Mouse (Mus musculus) thymus, postnatal 25 days (tissue): ENCODE measurements around the gene Wdfy2.
"Not testable (repeated sequence)": the region's sequence is repeated elsewhere in the genome, so short reads cannot be mapped to it uniquely, and the experiment has no call there.

Experiments used
- DNase-seq: peaks from one replicate; pipeline ENCODE4 v3.0.0; 2022

Gene Wdfy2

DNA sequence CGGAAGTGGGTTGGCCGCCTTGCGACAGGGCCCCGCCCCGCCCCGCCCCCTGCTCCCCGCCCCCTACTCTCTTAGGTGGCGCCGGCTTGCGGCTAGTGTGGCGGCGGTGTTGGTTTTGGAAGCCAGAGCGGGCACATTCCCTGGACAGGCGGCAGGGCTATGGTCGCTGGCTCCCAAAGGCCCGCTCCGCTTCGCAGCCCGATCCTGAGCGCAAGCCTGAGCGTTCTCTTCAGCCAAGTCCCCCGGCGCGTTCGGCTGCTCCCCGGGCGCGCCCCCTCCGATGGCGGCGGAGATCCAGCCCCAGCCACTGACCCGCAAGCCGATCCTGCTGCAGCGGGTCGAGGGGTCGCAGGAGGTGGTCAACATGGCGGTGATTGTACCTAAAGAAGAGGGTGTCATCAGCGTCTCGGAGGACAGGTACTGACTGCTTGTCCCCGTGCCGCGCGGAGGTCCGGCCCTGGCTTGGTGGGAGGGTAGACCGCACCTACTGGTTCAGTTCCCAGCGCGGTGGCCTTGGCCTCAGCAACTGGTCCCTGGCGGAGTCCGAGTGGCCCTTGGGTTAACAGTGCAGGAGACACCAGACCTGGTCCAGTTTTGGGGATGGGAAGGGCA, at the start of gene Wdfy2:
Gene Wdfy2 (plus strand): TSS at position 38 of the 612 bp plus-strand sequence.
- DNase-seq, result no peak

DNA sequence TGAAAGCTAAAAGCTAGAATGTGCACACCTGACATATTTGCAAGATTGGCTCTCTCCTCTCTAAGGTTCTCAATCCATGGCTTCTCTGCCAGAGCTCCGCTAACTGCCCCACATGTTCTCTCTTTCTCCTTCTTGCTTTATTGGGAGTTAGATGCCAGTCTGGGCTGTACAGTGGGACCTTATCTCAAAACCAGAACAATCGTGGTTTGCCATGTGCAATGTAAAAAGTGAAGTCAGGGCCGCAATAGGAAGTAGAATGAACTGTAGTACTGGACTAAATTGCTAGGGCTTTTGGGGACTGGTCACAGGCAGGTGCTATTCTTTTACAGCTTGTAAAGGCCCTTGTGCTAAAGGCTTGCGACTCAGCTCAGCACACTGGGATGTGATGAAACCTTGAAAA, 48.2 kb upstream of the Wdfy2 start:
- DNase-seq, result no peak

DNA sequence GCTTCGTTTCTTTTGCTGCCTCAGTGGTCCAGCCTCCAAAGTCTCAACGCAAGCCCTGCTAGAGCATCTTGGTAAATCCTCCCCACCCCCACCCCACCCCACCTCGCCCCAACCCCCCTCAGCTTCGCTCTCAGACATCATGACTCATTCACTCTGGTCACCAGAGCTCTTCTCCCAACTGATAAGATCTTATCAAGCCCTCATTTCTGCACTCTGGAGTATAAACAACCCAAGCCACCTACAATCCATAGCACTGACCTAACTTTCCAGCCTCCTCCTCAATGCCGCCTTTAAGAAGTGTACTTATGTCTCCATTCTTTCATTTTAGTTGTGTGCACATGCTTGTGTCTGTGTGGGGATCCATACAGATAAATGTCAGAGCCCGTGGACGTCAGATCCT, 41.8 kb upstream of the Wdfy2 start:
- DNase-seq, result no peak

DNA sequence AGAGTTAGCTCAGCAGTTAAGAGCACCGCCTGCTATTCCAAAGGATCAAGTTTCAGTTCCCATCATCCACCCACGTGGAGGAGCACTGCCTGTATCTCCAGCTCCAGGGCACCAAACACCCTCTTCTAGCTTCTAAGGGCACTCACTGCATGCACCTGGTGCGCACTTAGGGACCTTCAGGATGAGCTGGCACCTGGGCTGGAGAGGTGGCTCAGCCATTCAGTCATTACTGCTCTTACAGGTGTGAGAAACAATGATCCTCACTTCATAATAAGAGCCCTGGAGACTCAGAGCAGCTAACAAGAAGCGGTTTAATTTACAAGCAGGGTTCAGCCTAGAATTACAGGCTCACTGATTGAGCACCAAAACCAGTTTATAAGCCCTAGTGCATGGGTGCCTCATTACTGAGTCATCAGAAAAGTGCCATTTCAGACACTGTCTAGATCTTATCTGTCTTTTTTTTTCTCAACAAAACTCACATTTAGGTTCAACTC, 38.8 kb upstream of the Wdfy2 start:
- peak; percentile 10 for DNase-seq

DNA sequence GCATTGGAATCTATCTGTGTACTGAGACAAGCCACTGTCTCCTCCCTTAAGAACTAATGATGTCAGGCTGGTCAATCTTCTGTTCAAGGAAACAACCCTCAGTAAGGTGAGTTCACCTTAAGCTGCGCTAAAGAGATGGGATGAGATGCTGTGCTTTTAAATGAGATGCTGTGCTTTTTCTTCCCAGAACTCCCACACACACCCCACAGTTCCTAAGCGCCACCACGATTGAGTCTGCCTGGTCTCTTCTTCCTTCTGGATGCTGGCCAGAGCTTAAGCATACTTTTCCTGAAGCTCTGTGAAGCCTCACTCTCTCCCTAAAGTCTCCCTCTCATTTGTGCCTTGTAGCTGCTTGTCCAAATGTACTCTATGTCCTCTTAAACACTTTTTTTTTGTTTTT, 36.7 kb upstream of the Wdfy2 start:
- no peak for DNase-seq

DNA sequence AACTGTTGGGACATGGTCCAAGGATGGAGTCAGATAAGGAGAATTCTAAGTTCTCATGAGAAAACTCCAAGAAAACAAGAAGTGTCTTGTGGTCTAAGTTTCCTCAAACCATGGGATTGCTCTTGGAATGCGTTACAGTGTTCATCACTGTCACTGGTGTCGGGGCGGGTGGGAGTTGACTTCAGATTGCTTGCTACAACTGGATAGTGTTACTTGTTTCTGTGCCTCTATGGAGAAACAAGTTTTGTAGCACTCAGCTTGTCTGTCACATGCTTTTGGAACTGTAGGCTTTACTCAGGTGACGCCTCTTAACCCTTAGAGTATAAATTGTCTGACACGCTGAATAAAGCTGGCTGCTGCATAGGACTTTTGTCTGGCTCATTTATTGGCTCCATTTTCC, 34.3 kb upstream of the Wdfy2 start:
- no peak for DNase-seq

DNA sequence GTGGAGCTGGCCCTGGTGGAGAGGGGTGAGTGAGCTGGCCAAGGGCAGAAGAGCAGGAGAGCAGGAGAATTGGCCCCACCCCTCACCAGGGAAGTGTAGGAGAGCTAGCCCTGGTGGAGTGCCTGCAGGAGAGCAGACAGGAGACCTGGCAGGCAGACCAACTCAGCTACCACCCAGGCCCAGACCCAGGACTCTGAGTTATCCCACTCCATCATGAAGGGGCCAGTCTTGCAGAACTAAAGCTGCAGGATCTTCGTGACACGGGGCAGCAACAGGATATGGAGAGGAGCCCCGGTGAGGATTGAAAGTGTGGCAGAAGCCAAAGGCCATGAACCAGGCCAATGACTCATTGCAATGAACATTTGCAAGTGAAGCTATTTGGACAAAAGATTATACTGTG, 30.6 kb upstream of the Wdfy2 start:
- DNase-seq, result no peak

DNA sequence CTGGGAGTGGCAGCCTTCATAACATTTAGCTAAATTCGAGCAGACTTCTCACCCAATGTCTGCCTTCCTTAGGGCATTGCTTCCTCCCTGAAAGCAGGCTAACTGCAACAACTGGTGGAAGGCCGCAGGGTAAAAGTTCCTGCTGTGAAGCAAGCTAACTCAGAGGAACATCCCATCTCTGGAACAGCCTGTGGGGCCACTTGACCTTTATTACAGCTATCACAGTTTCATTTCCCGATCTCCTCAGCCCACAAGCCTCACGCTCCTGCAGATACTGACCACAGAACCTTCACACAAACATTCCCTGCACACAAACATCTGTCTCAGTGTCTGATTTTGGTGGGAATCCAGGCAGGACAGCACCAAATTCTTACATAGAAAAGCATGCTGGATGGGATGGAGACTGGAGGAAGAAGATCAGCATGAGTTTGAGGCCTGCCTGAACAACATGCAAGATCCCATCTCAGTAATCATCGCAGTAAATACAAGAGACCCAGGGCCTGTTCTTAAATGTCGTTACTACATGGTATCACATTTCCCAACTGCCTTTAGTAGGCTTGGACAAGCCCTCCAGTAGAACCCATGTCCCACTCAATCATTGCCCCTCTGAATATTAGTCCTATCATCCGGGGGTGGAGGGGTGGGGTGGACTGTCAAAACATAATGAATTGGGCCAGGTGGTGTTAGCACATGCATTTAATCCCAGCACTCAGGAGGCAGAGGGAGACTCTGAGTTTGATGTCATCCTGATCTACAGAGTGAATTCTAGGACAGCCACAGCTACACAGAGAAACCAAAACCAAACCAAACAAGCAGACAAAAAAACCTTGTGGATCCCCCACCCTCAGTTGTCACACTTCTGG, 28.6 kb upstream of the Wdfy2 start:
- DNase-seq, result no peak

DNA sequence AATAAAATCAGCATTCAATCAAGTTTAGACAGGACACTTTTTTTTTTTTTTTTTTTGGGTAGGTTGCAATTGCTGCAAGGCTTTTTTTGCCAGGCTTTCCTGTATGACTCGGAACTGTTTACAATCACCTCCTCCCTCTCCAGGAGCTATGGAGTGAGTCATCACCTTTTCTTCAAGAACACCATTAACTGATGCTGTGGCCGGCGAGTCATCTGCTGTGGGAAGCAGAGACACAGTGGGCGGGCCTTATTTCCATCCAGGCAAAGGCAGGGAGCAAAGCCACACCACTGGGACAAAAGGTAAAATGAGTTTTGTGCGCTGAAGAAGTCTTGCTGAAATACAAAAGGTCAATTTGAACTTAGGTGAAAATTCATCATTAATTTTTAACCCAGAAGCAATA, 24.7 kb upstream of the Wdfy2 start:
- no peak for DNase-seq

DNA sequence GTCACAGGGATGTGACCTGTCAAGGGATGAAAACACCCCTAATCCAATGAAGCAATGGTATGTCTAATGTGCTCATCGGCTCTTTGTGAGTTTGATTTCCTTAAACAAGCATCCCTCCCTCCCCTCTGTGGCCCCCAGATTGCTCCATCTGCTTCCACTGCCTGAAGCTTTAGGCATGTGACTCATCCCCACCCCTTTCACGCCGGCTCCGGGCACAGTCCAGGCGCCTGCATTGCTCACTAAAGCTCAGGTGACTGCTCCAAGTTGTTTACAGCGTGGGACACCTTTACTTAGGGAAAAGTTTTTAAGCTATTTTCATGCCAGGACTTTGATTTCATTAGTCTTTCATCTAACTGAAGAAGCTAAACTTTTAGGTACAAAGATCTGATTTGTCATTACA, 22.9 kb upstream of the Wdfy2 start:
- no peak for DNase-seq

DNA sequence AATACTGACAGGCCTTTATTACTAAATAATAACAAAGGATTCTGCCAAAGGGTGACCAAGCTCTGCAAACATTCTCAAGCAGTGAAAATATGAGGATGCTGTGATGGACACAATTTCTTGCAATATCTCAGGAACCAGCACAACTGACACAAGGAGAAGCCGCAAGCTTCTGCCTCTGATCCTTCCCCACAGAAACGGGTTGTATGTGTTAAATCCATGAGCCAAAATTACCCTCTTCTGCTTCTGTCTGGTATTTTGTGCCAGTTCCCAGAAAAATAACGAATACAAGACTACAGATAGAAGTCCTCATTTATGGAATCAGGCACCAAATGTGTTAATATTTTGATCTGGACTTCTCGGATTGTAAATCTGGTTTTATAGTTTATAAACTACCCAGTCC, 20.7 kb upstream of the Wdfy2 start:
- DNase-seq, result no peak

DNA sequence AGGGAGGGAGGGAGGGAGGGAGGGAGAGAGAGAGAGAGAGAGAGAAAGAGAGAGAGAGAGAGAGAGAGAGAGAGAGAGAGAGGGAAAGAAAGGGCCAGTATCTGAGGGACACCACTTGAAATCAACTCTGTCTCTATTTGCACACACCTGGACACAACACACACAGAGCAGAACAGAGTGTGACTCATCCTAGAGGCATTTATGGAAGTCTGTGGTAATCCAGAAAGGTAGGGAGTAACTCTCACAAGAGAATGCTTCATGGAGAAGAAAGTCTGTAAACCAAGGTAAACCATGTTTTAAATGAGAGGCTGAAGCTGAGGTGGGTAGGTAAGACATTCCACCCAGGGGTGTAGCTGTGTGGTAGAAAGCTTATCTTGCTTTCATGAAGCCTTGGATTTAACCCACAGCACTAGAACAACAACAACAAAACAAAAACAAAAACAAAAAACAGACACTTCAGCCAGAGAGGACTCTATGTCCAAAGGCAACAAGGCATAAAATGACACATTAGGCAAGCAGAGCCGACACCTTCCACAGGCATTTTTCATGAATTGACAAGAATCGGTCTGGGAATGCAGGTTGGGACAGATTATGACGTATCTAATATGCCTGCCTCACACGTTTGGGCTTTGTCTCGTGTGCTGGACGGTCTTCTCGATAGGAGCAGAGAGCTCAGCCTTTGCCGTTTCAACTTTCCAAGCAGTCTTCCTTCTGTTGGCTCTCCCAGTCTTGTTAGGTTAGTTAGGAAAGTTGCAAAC, 11.7 kb upstream of the Wdfy2 start:
- DNase-seq, result no peak

DNA sequence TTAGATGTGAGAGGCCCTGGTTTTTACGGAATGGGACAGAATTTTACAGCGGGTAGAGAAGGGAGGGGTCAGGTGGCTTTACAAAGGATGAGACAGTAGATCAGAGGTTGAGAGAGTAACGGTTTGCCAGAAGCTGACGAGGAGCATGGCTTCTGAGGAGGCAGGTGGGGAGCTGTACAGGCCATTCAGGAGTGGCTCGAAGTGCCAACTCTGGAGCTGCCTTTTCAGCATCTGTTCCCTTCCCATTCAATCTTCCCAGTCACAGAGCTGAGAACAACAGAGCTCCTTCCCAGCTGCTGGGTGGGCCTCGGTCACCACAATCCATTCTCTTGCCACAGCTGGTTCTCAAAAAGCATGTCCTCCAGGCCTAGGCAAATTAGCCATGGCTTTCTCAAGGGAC, 8.2 kb upstream of the Wdfy2 start:
- no peak for DNase-seq

DNA sequence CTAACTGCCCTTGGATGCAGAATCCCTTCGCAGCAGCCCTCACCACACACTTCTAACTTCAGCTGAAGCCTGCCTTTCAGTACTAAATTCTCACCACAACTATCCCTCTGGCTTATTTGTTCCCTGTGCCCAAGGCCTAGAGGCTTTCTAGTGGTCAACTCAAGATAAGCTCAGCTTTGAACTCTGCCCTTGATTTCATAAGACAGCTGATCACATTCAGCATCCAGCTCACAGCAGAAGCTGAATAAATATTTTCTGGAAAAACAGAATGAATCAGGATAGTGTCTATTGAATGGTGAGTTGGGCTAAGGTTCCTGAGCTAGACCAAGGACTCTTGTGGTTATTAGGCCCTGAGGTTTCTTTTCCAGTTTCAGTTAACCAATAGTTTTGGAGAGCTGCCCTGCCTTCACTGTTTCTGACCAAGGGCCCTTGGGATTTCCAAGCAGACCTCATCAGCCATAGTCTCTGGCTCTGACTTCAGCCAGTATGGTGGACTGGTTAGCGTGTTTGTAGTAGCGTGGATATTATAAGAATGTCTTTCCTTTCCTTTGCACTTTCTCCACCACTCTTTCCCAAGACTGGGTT, 5.7 kb upstream of the Wdfy2 start:
- no peak for DNase-seq

DNA sequence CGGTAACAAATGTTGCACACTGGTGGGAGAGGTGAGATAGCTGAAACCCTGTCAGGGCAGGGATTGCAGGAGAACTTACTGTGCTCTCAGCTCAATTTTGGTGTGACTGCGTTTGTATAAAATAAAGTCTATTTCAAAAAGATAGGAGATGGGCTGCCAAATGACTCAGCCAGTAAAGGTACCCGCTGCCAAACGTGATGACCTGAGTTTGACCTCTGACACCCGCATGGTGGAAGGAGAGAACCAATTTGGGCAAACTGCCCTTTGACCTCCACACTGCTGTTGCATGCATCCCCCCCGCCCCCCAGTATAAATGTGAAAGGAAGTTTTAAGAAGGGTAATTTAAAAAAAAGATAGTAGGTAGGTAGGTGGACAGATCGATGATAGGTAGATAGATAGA, 4.4 kb upstream of the Wdfy2 start:
- no peak for DNase-seq

DNA sequence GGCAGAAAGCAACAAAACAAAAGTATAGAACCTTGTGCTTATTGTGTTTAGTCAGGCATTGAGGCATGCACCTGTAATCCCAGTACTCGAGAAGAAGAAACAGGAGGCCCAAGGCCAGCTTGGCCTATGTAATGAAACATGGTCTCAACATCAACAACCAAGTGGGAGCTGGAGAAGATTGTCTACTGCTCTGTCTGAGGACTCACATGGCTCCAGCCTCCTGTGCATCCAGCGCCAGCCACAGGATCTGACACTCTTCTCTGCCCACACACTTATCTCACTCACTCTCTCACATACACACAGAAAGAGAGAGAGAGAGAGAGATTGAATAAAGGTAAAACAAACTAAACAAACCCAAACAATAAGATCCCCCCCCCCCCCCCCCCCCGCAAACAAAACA, 3.9 kb upstream of the Wdfy2 start:
- no peak for DNase-seq

DNA sequence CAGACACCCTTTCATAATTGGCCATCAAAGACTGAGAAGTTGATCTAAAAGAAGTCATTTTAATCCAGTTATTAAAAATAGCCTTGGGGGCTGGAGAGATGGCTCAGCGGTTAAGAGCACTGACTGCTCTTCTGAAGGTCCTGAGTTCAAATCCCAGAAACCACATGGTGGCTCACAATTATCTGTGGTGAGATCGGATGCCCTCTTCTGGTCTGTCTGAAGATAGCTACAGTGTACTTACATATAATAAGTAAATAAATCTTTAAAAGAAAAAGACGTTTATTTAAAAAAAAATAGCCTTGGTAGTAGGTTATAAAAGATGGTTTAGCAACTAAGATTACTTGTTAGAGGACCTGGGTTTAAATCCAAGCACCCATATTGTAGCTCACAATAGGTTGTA, 1.7 kb upstream of the Wdfy2 start:
- not testable (repeated sequence) for DNase-seq

DNA sequence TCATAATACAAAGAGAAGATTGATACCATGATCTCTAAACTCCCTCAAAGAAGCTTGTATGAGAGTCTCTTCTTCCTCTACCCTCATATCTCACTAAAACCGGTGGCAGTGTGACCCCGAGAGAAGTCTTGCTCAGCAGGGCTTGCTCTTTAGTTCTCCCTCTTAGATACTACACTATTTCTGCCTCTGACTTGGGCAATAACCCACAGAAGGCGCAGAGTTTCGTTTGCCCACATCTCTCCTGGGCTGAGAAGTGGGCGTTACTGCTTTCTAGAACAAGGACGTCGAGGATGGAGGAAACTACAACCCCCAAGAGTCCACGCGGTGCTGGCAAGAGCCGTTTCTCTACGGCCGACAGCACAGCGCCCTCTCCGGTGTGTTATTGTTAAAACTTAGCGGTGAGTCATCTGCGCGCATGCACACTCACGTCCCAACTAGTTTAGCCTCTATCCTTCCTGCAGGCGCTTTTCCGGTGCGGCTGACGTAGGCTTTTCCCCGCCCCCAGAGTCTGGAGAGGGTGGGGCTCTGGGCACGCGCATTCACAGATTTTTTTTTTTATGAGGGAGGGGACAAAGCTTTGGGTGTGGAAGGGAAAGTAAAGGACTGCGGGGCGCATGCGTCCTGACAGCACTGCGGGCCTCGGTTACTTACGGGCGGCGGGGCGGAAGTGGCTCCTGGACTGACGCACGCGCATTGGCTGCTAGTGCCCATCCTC, 395 bp upstream of the Wdfy2 start:
- peak; percentile 98 for DNase-seq

DNA sequence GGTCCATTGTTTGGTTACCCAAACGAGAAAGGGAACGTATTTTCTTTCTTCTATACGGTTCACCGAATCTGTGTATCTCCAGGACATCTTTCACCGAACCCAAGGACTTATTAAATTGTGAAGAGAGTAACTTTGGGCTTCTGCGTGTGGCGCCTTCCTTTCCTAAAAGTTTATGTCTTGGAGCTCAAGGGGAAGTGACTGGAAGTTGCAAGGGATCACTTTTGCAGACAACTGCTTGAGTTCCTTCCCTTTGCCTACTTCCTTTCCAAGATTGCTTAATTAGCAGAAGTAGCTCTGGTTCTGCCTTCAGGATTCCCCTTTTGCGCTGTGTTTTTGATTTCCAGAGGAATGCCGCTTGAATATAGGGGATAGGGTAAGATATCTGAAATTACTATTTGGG, 858 bp downstream of the Wdfy2 start:
- DNase-seq, result no peak

DNA sequence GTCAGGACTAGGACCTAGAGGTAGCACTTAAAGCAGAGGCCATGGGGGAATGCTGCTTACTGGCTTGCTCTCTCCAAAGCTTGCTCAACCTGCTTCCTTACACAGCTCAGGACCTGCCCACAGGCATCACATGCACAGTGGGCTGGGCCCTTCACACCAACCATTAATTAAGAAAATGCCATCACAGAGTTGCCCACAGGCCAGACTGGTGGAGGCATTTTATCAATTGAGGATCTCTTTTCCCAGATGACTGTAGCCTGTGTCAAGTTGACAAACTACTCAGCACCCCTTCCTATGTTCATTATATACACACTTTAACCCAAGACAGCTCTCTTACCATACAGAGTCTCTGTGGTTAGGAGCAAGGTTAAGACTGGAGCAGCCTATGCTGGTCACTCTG, 4.2 kb downstream of the Wdfy2 start:
- no peak for DNase-seq

DNA sequence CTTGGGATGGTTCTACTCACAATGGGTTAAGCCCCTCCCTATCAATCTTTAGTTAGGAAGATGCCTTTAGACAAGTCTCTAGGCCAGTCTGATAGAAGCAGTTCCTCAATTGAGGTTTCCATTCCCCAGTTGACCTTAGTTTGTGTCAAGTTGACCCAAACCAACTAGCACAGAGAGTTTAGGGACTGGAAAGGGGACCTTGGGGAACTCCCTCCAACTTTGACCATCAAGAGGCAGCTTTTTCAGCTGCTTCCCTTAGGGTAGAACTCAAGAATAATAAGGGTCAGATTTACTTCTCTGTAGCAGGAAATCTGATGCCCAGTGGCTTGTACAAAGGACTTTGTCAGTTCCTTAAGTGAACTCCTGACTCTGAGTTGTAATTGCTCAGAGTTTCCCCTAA, 5.0 kb downstream of the Wdfy2 start:
- no peak for DNase-seq

DNA sequence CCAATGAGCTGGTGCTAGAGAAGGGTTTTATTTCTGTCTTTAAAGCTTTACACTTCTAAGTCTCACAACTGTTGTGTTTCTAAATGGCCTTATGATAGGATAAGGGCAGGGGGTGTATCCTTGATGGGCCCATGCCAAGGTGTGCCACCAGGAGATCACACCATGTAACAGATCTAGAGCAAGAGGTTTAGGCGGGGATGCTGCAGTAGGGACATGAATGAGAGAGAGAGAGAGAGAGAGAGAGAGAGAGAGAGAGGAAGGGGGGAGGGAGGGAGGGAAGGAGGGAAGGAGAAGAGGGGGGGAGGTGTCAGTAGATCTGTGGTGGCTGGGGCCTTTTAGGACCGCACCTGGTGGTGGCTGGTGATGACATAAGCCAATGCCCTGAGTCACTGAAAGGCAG, 5.5 kb downstream of the Wdfy2 start:
- no peak for DNase-seq

DNA sequence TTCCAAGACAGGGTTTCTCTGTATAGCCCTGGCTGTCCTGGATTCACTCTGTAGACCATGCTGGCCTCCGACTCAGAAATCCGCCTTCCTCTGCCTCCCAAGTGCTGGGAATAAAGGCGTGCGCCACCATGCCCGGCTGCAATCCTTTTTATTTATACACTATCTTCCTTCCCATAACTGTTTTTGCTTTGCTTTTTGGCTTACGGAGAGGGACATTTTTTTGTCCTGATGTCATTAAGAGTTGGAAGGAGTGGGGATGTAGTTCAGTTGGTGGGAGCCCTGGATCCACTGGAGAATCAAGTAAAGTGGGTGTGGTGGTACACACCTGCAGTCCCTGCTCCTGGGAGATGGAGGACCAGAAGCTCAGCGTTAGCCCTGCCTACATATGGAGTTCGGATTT, 6.7 kb downstream of the Wdfy2 start:
- DNase-seq, result no peak
